Mouse (Mus musculus): ENCODE measurements at regions not wholly inside any gene's neighbourhood (a gene's known extent, or its start where the extent isn't known, plus 50 kb on each side); places are given as distances from the start of the nearest gene placed in this dataset.
"Not testable (repeated sequence)": the region's sequence is repeated elsewhere in the genome, so short reads cannot be mapped to it uniquely, and the experiment has no call there.

- Histone ChIP-seq H3K36me3 (replicated peaks) (no peaks in the 10 kb centered on the region), H3K27me3 (ENCODE audit: poor library complexity, severe bottlenecking) (no peaks in the 10 kb centered on the region), H3K4me3 (no peak overlapping the region), H3K9me3 (no peaks in the 10 kb centered on the region), H3K27ac (no peak overlapping the region), H3K4me1 (no peaks in the 10 kb centered on the region)
- no peak for DNase-seq (ENCODE audit: extremely low spot score, low spot score)
- 91% methylated on average over 11 of the region's 11 CpGs for WGBS
Observed at GRCm38 (mm10) chr17:4581851-4582250, 412.3 kb upstream of the Arid1b start.

- 91% methylated on average over 8 of the region's 8 CpGs for WGBS
- Histone ChIP-seq H3K36me3 (replicated peaks) (no peaks in the 10 kb centered on the region), H3K9me3 (peaks cover 4% of the 10 kb centered on the region), H3K27me3 (ENCODE audit: poor library complexity, severe bottlenecking) (no peaks in the 10 kb centered on the region), H3K27ac (no peak overlapping the region), H3K4me3 (no peak overlapping the region), H3K4me1 (no peaks in the 10 kb centered on the region)
- no peak for DNase-seq (ENCODE audit: extremely low spot score, low spot score)
Observed at GRCm38 (mm10) chr17:4610481-4610880, 383.7 kb upstream of the Arid1b start.

GRCm38 (mm10) chr17:4610993-4611392 is 383.1 kb upstream of the Arid1b start:
- Histone ChIP-seq H3K27me3 (ENCODE audit: poor library complexity, severe bottlenecking) (no peaks in the 10 kb centered on the region), H3K9me3 (peaks cover 4% of the 10 kb centered on the region), H3K27ac (no peak overlapping the region), H3K4me3 (no peak overlapping the region), H3K4me1 (no peaks in the 10 kb centered on the region), H3K36me3 (replicated peaks) (no peaks in the 10 kb centered on the region)
- no peak for DNase-seq (ENCODE audit: extremely low spot score, low spot score)
- 92% methylated on average over 5 of the region's 5 CpGs for WGBS

GRCm38 (mm10) chr17:4611711-4612110 is 382.4 kb upstream of the Arid1b start:
- no peak for DNase-seq (ENCODE audit: extremely low spot score, low spot score)
- Histone ChIP-seq H3K27ac (no peak overlapping the region), H3K27me3 (ENCODE audit: poor library complexity, severe bottlenecking) (no peaks in the 10 kb centered on the region), H3K9me3 (peaks cover 4% of the 10 kb centered on the region), H3K4me3 (no peak overlapping the region), H3K4me1 (no peaks in the 10 kb centered on the region), H3K36me3 (replicated peaks) (no peaks in the 10 kb centered on the region)
- WGBS = 94% methylated on average over 2 of the region's 2 CpGs

GRCm38 (mm10) chr17:4612136-4612535 is 382.0 kb upstream of the Arid1b start:
- Histone ChIP-seq H3K4me1 (no peaks in the 10 kb centered on the region), H3K36me3 (replicated peaks) (no peaks in the 10 kb centered on the region), H3K4me3 (no peak overlapping the region), H3K27ac (no peak overlapping the region), H3K27me3 (ENCODE audit: poor library complexity, severe bottlenecking) (no peaks in the 10 kb centered on the region), H3K9me3 (peaks cover 4% of the 10 kb centered on the region)
- DNase-seq (ENCODE audit: extremely low spot score, low spot score) = no peak
- WGBS = 71% methylated on average over 10 of the region's 10 CpGs

- Histone ChIP-seq H3K9me3 (peaks cover 4% of the 10 kb centered on the region), H3K27me3 (ENCODE audit: poor library complexity, severe bottlenecking) (no peaks in the 10 kb centered on the region), H3K27ac (no peak overlapping the region), H3K36me3 (replicated peaks) (no peaks in the 10 kb centered on the region), H3K4me3 (no peak overlapping the region), H3K4me1 (no peaks in the 10 kb centered on the region)
- 96% methylated on average over 7 of the region's 7 CpGs for WGBS
- no peak for DNase-seq (ENCODE audit: extremely low spot score, low spot score)
Observed at GRCm38 (mm10) chr17:4612741-4613140, 381.4 kb upstream of the Arid1b start.

- Histone ChIP-seq H3K4me3 (no peak overlapping the region), H3K27ac (no peak overlapping the region), H3K4me1 (no peaks in the 10 kb centered on the region), H3K36me3 (replicated peaks) (no peaks in the 10 kb centered on the region), H3K27me3 (ENCODE audit: poor library complexity, severe bottlenecking) (no peaks in the 10 kb centered on the region), H3K9me3 (no peaks in the 10 kb centered on the region)
- DNase-seq (ENCODE audit: extremely low spot score, low spot score) = no peak
Observed at GRCm38 (mm10) chr17:4620361-4620760, 373.8 kb upstream of the Arid1b start.

GRCm38 (mm10) chr17:4626126-4626525 is 368.0 kb upstream of the Arid1b start:
- H3K4me1 ChIP-seq; H3K36me3 ChIP-seq (replicated peaks); H3K27ac ChIP-seq; H3K4me3 ChIP-seq; H3K27me3 ChIP-seq (ENCODE audit: poor library complexity, severe bottlenecking); H3K9me3 ChIP-seq; DNase-seq (ENCODE audit: extremely low spot score, low spot score): not testable (repeated sequence)
- 100% methylated on average over 1 of the region's 1 CpGs for WGBS

- no peak for DNase-seq (ENCODE audit: extremely low spot score, low spot score)
- 87% methylated on average over 7 of the region's 7 CpGs for WGBS
- H3K4me3 ChIP-seq = no peak overlapping the region
- H3K36me3 ChIP-seq (replicated peaks) = no peaks in the 10 kb centered on the region
- H3K9me3 ChIP-seq = no peaks in the 10 kb centered on the region
- H3K27ac ChIP-seq = no peak overlapping the region
- H3K27me3 ChIP-seq (ENCODE audit: poor library complexity, severe bottlenecking) = no peaks in the 10 kb centered on the region
- H3K4me1 ChIP-seq = no peaks in the 10 kb centered on the region
Observed at GRCm38 (mm10) chr17:4627542-4627941, 366.6 kb upstream of the Arid1b start.

GRCm38 (mm10) chr17:4631122-4631521 is 363.0 kb upstream of the Arid1b start:
- Histone ChIP-seq H3K4me3 (no peak overlapping the region), H3K4me1 (no peaks in the 10 kb centered on the region), H3K27ac (no peak overlapping the region), H3K27me3 (ENCODE audit: poor library complexity, severe bottlenecking) (no peaks in the 10 kb centered on the region), H3K9me3 (no peaks in the 10 kb centered on the region), H3K36me3 (replicated peaks) (no peaks in the 10 kb centered on the region)
- DNase-seq (ENCODE audit: extremely low spot score, low spot score) = no peak
- 95% methylated on average over 4 of the region's 4 CpGs for WGBS

GRCm38 (mm10) chr17:4632506-4632905 is 361.6 kb upstream of the Arid1b start:
- 93% methylated on average over 2 of the region's 2 CpGs for WGBS
- no peaks in the 10 kb centered on the region for H3K36me3 ChIP-seq (replicated peaks)

GRCm38 (mm10) chr17:4633771-4634170 is 360.4 kb upstream of the Arid1b start:
- DNase-seq (ENCODE audit: extremely low spot score, low spot score) = no peak
- no peaks in the 10 kb centered on the region for H3K9me3 ChIP-seq
- WGBS = 72% methylated on average over 3 of the region's 3 CpGs

More at GRCm38 (mm10) chr17:4632506-4632905, 361.6 kb upstream of the Arid1b start:
- DNase-seq (ENCODE audit: extremely low spot score, low spot score) = no peak
- H3K27me3 ChIP-seq (ENCODE audit: poor library complexity, severe bottlenecking) = no peaks in the 10 kb centered on the region
- H3K9me3 ChIP-seq = no peaks in the 10 kb centered on the region
- no peak overlapping the region for H3K4me3 ChIP-seq
- no peak overlapping the region for H3K27ac ChIP-seq
- H3K4me1 ChIP-seq = peaks cover 5% of the 10 kb centered on the region

GRCm38 (mm10) chr17:4636796-4637353 is 357.3 kb upstream of the Arid1b start:
- WGBS = 58% methylated on average over 5 of the region's 5 CpGs
- H3K27ac ChIP-seq = no peak overlapping the region; the same call in 1 of the 2 replicates
- H3K4me3 ChIP-seq = no peak overlapping the region
- no peaks in the 10 kb centered on the region for H3K27me3 ChIP-seq (ENCODE audit: poor library complexity, severe bottlenecking)
- no peak for DNase-seq (ENCODE audit: extremely low spot score, low spot score)
- no peaks in the 10 kb centered on the region for H3K9me3 ChIP-seq
- no peaks in the 10 kb centered on the region for H3K36me3 ChIP-seq (replicated peaks)
- H3K4me1 ChIP-seq = peaks cover 5% of the 10 kb centered on the region

More at GRCm38 (mm10) chr17:4633771-4634170, 360.4 kb upstream of the Arid1b start:
- Histone ChIP-seq H3K27me3 (ENCODE audit: poor library complexity, severe bottlenecking) (no peaks in the 10 kb centered on the region), H3K4me3 (no peak overlapping the region), H3K27ac (no peak overlapping the region), H3K4me1 (peaks cover 5% of the 10 kb centered on the region), H3K36me3 (replicated peaks) (no peaks in the 10 kb centered on the region)

GRCm38 (mm10) chr17:4639531-4639930 is 354.6 kb upstream of the Arid1b start:
- 85% methylated on average over 4 of the region's 4 CpGs for WGBS
- DNase-seq (ENCODE audit: extremely low spot score, low spot score) = no peak
- no peak overlapping the region for H3K4me3 ChIP-seq
- H3K27me3 ChIP-seq (ENCODE audit: poor library complexity, severe bottlenecking) = no peaks in the 10 kb centered on the region
- no peak overlapping the region for H3K27ac ChIP-seq
- no peaks in the 10 kb centered on the region for H3K9me3 ChIP-seq
- peaks cover 5% of the 10 kb centered on the region for H3K4me1 ChIP-seq
- no peaks in the 10 kb centered on the region for H3K36me3 ChIP-seq (replicated peaks)

Measured in forebrain, embryonic 10.5 days (tissue).